Mouse (Mus musculus) kidney, adult 2 months (tissue): ENCODE data around the gene Tnfaip8l1. TPM values are rescaled to one million over a fixed set of nuclear protein-coding genes. Genes with fewer than 3 reads are reported as not detected.
A peak's percentile ranks its signal among the peaks of the same experiment; 100 is the strongest.

Experiments
- DNase-seq: peaks from one replicate; pipeline ENCODE4 v3.0.0; 2021
- H3K27ac ChIP-seq: fragments of 200-500 bp; 2 replicates; pipeline ENCODE4 v1.5.1; 2012; ENCODE audit warnings: low read depth, low read length, control low read depth, inconsistent platforms; ENCODE audit not compliant: insufficient read depth
- H3K27me3 ChIP-seq: fragments of 200-500 bp; replicated peaks from 2 replicates; pipeline ENCODE4 v1.6.1; 2012; ENCODE audit warnings: mild to moderate bottlenecking, moderate library complexity, low read length, inconsistent platforms; ENCODE audit not compliant: control insufficient read depth, insufficient read depth
- H3K36me3 ChIP-seq: fragments of 200-500 bp; 2 replicates; pipeline ENCODE4 v1.6.1; 2012; ENCODE audit warnings: mild to moderate bottlenecking, moderate library complexity, low read length, inconsistent platforms; ENCODE audit not compliant: control insufficient read depth, insufficient read depth
- H3K4me1 ChIP-seq: fragments of 200-500 bp; 2 replicates; pipeline ENCODE4 v1.6.1; 2011; ENCODE audit warnings: low read length; ENCODE audit not compliant: control insufficient read depth, insufficient read depth
- H3K4me3 ChIP-seq: fragments of 200-500 bp; 2 replicates; pipeline ENCODE4 v1.5.1; 2011; ENCODE audit warnings: mild to moderate bottlenecking, low read depth, low read length, control low read depth; ENCODE audit not compliant: insufficient read depth
- CTCF ChIP-seq: fragments of 200-500 bp; conservative IDR thresholded peaks from 2 replicates; pipeline ENCODE4 v1.5.1; 2011; ENCODE audit warnings: low read depth, mild to moderate bottlenecking, control low read depth, low read length, moderate library complexity, mixed read lengths; ENCODE audit not compliant: insufficient read depth, insufficient read length
- POLR2A ChIP-seq: fragments of 200-500 bp; IDR thresholded peaks from one replicate; pipeline ENCODE4 v1.6.1; 2011; ENCODE audit warnings: low read depth, low read length, control low read depth
- WGBS: fragments of 180-500 bp; shearing (Covaris S2); methylation state at CpG from one replicate; pipeline ENCODE4 v1.1.7; 2018; 5-methylcytosine and 5-hydroxymethylcytosine counted together
- polyA plus RNA-seq: library from polyadenylated mRNA; depleted of rRNA; stranded (reverse); fragments of >200 nt; gene quantifications from 2 replicates; pipeline ENCODE4 v1.2.3, GENCODE M21; 2012

The Tnfaip8l1 gene
- polyA plus RNA-seq, 1 experiment = 2.7 TPM

- Histone ChIP-seq H3K27ac (no peak overlapping the region), H3K27me3 (no peaks in the 10 kb centered on the region), H3K36me3 (no peaks in the 10 kb centered on the region), H3K4me3 (no peak overlapping the region), H3K4me1 (no peaks in the 10 kb centered on the region)
- TF ChIP-seq POLR2A (no peak), CTCF (no peak)
- 37% methylated on average over 2 of the region's 2 CpGs for WGBS
- no peak for DNase-seq
These were observed 12.4 kb upstream of the Tnfaip8l1 start for GRCm38 (mm10) chr17:56149897-56150296.

- H3K4me1 ChIP-seq = no peaks in the 10 kb centered on the region
- H3K27ac ChIP-seq = no peak overlapping the region
- H3K36me3 ChIP-seq = no peaks in the 10 kb centered on the region
- DNase-seq = peak; percentile 51
- no peak overlapping the region for H3K4me3 ChIP-seq
- WGBS = 29% methylated on average over 9 of the region's 9 CpGs
- TF ChIP-seq CTCF (no peak), POLR2A (no peak)
- H3K27me3 ChIP-seq = no peaks in the 10 kb centered on the region
These were observed 8.6 kb upstream of the Tnfaip8l1 start for GRCm38 (mm10) chr17:56153643-56154042.

GRCm38 (mm10) chr17:56159729-56160128, 2.5 kb upstream of the Tnfaip8l1 start:
- Histone ChIP-seq H3K27ac (no peak overlapping the region), H3K27me3 (no peaks in the 10 kb centered on the region), H3K4me1 (no peaks in the 10 kb centered on the region), H3K36me3 (no peaks in the 10 kb centered on the region), H3K4me3 (no peak overlapping the region)
- peak; percentile 78 for DNase-seq
- WGBS = 3% methylated on average over 9 of the region's 9 CpGs
- TF ChIP-seq POLR2A (no peak), CTCF (peak; percentile 89)

GRCm38 (mm10) chr17:56163523-56164102, 1.3 kb downstream of the Tnfaip8l1 start:
- H3K36me3 ChIP-seq = no peaks in the 10 kb centered on the region
- 72% methylated on average over 6 of the region's 6 CpGs for WGBS
- H3K4me3 ChIP-seq = no peak overlapping the region
- H3K27me3 ChIP-seq = no peaks in the 10 kb centered on the region
- TF ChIP-seq CTCF (no peak), POLR2A (no peak)
- DNase-seq = peak; percentile 10
- H3K4me1 ChIP-seq = no peaks in the 10 kb centered on the region
- H3K27ac ChIP-seq = no peak overlapping the region

GRCm38 (mm10) chr17:56164510-56164909, 2.2 kb downstream of the Tnfaip8l1 start:
- no peaks in the 10 kb centered on the region for H3K4me1 ChIP-seq
- TF ChIP-seq POLR2A (no peak), CTCF (no peak)
- DNase-seq = no peak
- H3K27ac ChIP-seq = no peak overlapping the region
- WGBS = 67% methylated on average over 3 of the region's 3 CpGs
- H3K27me3 ChIP-seq = no peaks in the 10 kb centered on the region
- H3K4me3 ChIP-seq = no peak overlapping the region
- H3K36me3 ChIP-seq = no peaks in the 10 kb centered on the region

- Histone ChIP-seq H3K36me3 (no peaks in the 10 kb centered on the region), H3K27me3 (no peaks in the 10 kb centered on the region), H3K27ac (no peak overlapping the region), H3K4me3 (no peak overlapping the region), H3K4me1 (no peaks in the 10 kb centered on the region)
- WGBS = 56% methylated on average over 11 of the region's 11 CpGs
- DNase-seq = no peak
- TF ChIP-seq POLR2A (no peak), CTCF (no peak)
These were observed 3.4 kb downstream of the Tnfaip8l1 start for GRCm38 (mm10) chr17:56165671-56166070.

- no peaks in the 10 kb centered on the region for H3K4me1 ChIP-seq
- H3K27me3 ChIP-seq = no peaks in the 10 kb centered on the region
- TF ChIP-seq POLR2A = no peak
- TF ChIP-seq CTCF = no peak
- H3K4me3 ChIP-seq = no peak overlapping the region
- peak overlapping the region; percentile 66 for H3K27ac ChIP-seq
- 68% methylated on average over 6 of the region's 6 CpGs for WGBS
- DNase-seq = peak; percentile 42
- no peaks in the 10 kb centered on the region for H3K36me3 ChIP-seq
These were observed 7.6 kb downstream of the Tnfaip8l1 start for GRCm38 (mm10) chr17:56169830-56170229.

- 76% methylated on average over 10 of the region's 10 CpGs for WGBS
- Histone ChIP-seq H3K4me1 (no peaks in the 10 kb centered on the region), H3K4me3 (no peak overlapping the region), H3K27ac (no peak overlapping the region; the same call in 1 of the 2 replicates), H3K27me3 (no peaks in the 10 kb centered on the region), H3K36me3 (no peaks in the 10 kb centered on the region)
- TF ChIP-seq CTCF (no peak), POLR2A (no peak)
- DNase-seq = peak; percentile 19
These were observed 8.4 kb downstream of the Tnfaip8l1 start for GRCm38 (mm10) chr17:56170636-56171035.
